Mouse (Mus musculus): ENCODE results near the gene Sh3pxd2a. TPM values are rescaled to one million over a fixed set of nuclear protein-coding genes. Genes with fewer than 3 reads are reported as not detected.
A peak's percentile ranks its signal among the peaks of the same experiment; 100 is the strongest.

The Sh3pxd2a gene
- polyA plus RNA-seq, 1 experiment from 2014 or later = 1.8 TPM

DNA sequence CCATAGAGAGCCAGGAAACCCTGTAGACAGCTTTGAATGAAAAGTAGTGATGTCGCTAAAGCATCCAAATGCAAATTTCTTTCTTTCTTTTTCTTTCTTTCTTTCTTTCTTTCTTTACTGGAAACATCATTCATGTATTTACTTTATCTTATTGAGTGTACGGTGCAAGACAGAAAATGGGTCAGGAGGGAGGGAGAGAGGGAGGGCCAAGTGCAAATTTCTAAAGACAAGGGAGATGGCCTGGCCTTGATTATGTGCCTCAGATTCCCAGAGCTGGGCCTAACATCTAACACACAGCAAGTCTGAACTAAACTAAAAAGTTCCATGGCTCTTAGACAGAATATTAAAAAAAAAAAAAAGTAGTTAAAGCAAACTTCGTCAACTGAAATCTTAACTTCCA is 9.3 kb upstream of the Sh3pxd2a start:
- Histone ChIP-seq H3K27me3 (replicated peaks; ENCODE audit: control insufficient read depth, insufficient read depth, low read length) (no peaks in the 10 kb centered on the region), H3K9me3 (ENCODE audit: control insufficient read depth, low read length) (no peaks in the 10 kb centered on the region), H3K4me3 (ENCODE audit: low read length) (no peak overlapping the region), H3K36me3 (ENCODE audit: control insufficient read depth, insufficient read depth, low read length) (no peaks in the 10 kb centered on the region), H3K4me1 (ENCODE audit: control insufficient read depth, insufficient read depth, low read depth, low read length) (peaks cover 8% of the 10 kb centered on the region; the same call in 1 of the 2 replicates), H3K4me2 (ENCODE audit: low read length) (no peak overlapping the region), H3K9ac (ENCODE audit: low read depth, low read length) (no peak overlapping the region), H3K27ac (ENCODE audit: low read depth, low read length) (no peak overlapping the region)
- ATAC-seq = no peak
- 61% methylated on average over 3 of the region's 3 CpGs for WGBS

- Histone ChIP-seq H3K36me3 (ENCODE audit: control insufficient read depth, insufficient read depth, low read length) (no peaks in the 10 kb centered on the region), H3K27me3 (replicated peaks; ENCODE audit: control insufficient read depth, insufficient read depth, low read length) (no peaks in the 10 kb centered on the region), H3K9ac (ENCODE audit: low read depth, low read length) (no peak overlapping the region), H3K4me2 (ENCODE audit: low read length) (peak overlapping the region; percentile 31), H3K27ac (ENCODE audit: low read depth, low read length) (no peak overlapping the region; the same call in 1 of the 2 replicates), H3K4me1 (ENCODE audit: control insufficient read depth, insufficient read depth, low read depth, low read length) (peaks cover 8% of the 10 kb centered on the region; the same call in 1 of the 2 replicates), H3K4me3 (ENCODE audit: low read length) (no peak overlapping the region), H3K9me3 (ENCODE audit: control insufficient read depth, low read length) (no peaks in the 10 kb centered on the region)
- peak; percentile 79 for ATAC-seq
- WGBS = 26% methylated on average over 15 of the region's 15 CpGs
Measured at GRCm38 (mm10) chr19:47472881-47473400, 8.7 kb upstream of the Sh3pxd2a start.

DNA sequence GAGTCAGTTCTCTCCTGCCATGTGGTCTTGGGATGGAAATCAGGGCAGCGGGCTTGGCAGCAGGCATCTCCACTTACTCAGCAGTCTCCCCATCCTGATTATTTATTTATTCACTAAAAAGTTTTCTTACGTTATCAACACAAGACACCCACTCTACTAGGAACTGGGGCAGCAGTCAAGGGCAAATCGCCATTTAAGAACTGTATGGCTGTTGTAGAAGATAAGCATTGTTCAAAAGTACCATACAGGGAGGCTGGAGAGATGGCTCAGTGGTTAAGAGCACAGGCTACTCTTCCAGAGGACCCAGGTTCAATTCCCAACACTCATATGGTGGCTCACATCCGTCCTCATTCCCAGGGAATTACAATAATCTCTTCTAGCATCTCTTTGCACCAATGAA is 7.6 kb upstream of the Sh3pxd2a start:
- Histone ChIP-seq H3K4me1 (ENCODE audit: control insufficient read depth, insufficient read depth, low read depth, low read length) (peaks cover 8% of the 10 kb centered on the region; the same call in 1 of the 2 replicates), H3K4me2 (ENCODE audit: low read length) (no peak overlapping the region), H3K36me3 (ENCODE audit: control insufficient read depth, insufficient read depth, low read length) (no peaks in the 10 kb centered on the region), H3K27me3 (replicated peaks; ENCODE audit: control insufficient read depth, insufficient read depth, low read length) (no peaks in the 10 kb centered on the region), H3K4me3 (ENCODE audit: low read length) (no peak overlapping the region), H3K27ac (ENCODE audit: low read depth, low read length) (no peak overlapping the region), H3K9ac (ENCODE audit: low read depth, low read length) (no peak overlapping the region), H3K9me3 (ENCODE audit: control insufficient read depth, low read length) (no peaks in the 10 kb centered on the region)
- 79% methylated on average over 4 of the region's 4 CpGs for WGBS
- ATAC-seq = no peak

GRCm38 (mm10) chr19:47468750-47469149 is 4.5 kb upstream of the Sh3pxd2a start:
- ATAC-seq = no peak
- no peak overlapping the region for H3K4me2 ChIP-seq (ENCODE audit: low read length)
- no peaks in the 10 kb centered on the region for H3K27me3 ChIP-seq (replicated peaks; ENCODE audit: control insufficient read depth, insufficient read depth, low read length)
- 55% methylated on average over 3 of the region's 3 CpGs for WGBS
- H3K4me3 ChIP-seq (ENCODE audit: low read length) = no peak overlapping the region
- no peaks in the 10 kb centered on the region for H3K36me3 ChIP-seq (ENCODE audit: control insufficient read depth, insufficient read depth, low read length)
- H3K4me1 ChIP-seq (ENCODE audit: control insufficient read depth, insufficient read depth, low read depth, low read length) = peaks cover 14% of the 10 kb centered on the region
- no peak overlapping the region for H3K9ac ChIP-seq (ENCODE audit: low read depth, low read length)
- no peaks in the 10 kb centered on the region for H3K9me3 ChIP-seq (ENCODE audit: control insufficient read depth, low read length)
- H3K27ac ChIP-seq (ENCODE audit: low read depth, low read length) = no peak overlapping the region

GRCm38 (mm10) chr19:47466775-47467174 is 2.6 kb upstream of the Sh3pxd2a start:
- ATAC-seq = no peak
- no peaks in the 10 kb centered on the region for H3K36me3 ChIP-seq (ENCODE audit: control insufficient read depth, insufficient read depth, low read length)
- no peaks in the 10 kb centered on the region for H3K9me3 ChIP-seq (ENCODE audit: control insufficient read depth, low read length)
- peaks cover 15% of the 10 kb centered on the region for H3K4me1 ChIP-seq (ENCODE audit: control insufficient read depth, insufficient read depth, low read depth, low read length)
- 78% methylated on average over 8 of the region's 8 CpGs for WGBS
- no peak overlapping the region for H3K27ac ChIP-seq (ENCODE audit: low read depth, low read length)
- no peak overlapping the region for H3K4me2 ChIP-seq (ENCODE audit: low read length)
- H3K4me3 ChIP-seq (ENCODE audit: low read length) = no peak overlapping the region
- H3K9ac ChIP-seq (ENCODE audit: low read depth, low read length) = no peak overlapping the region
- no peaks in the 10 kb centered on the region for H3K27me3 ChIP-seq (replicated peaks; ENCODE audit: control insufficient read depth, insufficient read depth, low read length)

- no peaks in the 10 kb centered on the region for H3K36me3 ChIP-seq (ENCODE audit: control insufficient read depth, insufficient read depth, low read length)
- no peaks in the 10 kb centered on the region for H3K9me3 ChIP-seq (ENCODE audit: control insufficient read depth, low read length)
- peaks cover 23% of the 10 kb centered on the region for H3K4me1 ChIP-seq (ENCODE audit: control insufficient read depth, insufficient read depth, low read depth, low read length)
- 67% methylated on average over 9 of the region's 9 CpGs for WGBS
- no peak overlapping the region for H3K4me2 ChIP-seq (ENCODE audit: low read length)
- no peak overlapping the region for H3K9ac ChIP-seq (ENCODE audit: low read depth, low read length)
- H3K4me3 ChIP-seq (ENCODE audit: low read length) = no peak overlapping the region
- H3K27me3 ChIP-seq (replicated peaks; ENCODE audit: control insufficient read depth, insufficient read depth, low read length) = no peaks in the 10 kb centered on the region
- no peak overlapping the region for H3K27ac ChIP-seq (ENCODE audit: low read depth, low read length)
- ATAC-seq = no peak
Measured at GRCm38 (mm10) chr19:47465467-47465866, 1.3 kb upstream of the Sh3pxd2a start.

DNA sequence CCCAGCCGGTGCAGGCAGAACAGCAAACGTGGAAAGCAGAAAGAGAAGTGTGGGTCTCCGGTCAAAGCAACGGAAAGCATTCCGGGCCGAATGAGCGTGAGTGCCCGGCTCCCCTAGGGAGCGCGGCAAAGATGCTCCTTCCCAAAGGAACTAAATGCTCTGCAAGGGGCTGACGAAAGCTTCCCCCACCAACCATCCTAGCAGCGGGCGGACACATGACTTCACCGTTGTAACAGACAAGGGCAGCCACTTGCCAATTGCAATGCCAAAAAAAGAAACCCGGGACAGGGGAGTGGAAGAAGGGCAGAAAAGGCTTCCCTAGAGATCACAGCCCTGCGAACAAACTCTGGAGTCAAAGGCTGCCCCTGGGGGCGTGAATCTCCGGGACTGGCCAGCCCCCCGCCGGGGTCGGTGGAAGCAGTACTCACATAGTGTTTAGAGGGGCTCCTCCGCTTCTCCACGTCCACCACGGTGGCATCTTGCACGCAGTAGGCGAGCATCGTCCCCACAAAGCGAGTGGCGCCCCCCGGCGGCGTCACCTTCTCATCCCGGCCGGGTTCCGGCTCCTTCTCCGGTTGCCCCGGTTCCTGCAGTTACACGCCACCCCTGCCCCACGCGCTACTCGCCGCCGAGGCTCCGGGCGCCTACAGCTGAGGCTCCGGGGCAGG is 431 bp downstream of the Sh3pxd2a start:
- ATAC-seq = peak; percentile 61
- Histone ChIP-seq H3K27ac (ENCODE audit: low read depth, low read length) (peak overlapping the region; percentile 75), H3K4me2 (ENCODE audit: low read length) (peak overlapping the region; percentile 97), H3K27me3 (replicated peaks; ENCODE audit: control insufficient read depth, insufficient read depth, low read length) (no peaks in the 10 kb centered on the region), H3K9ac (ENCODE audit: low read depth, low read length) (peak overlapping the region; percentile 89), H3K4me1 (ENCODE audit: control insufficient read depth, insufficient read depth, low read depth, low read length) (peaks cover 31% of the 10 kb centered on the region), H3K4me3 (ENCODE audit: low read length) (peak overlapping the region; percentile 81), H3K36me3 (ENCODE audit: control insufficient read depth, insufficient read depth, low read length) (no peaks in the 10 kb centered on the region), H3K9me3 (ENCODE audit: control insufficient read depth, low read length) (no peaks in the 10 kb centered on the region)
- under 1% methylated on average over 27 of the region's 46 CpGs for WGBS

DNA sequence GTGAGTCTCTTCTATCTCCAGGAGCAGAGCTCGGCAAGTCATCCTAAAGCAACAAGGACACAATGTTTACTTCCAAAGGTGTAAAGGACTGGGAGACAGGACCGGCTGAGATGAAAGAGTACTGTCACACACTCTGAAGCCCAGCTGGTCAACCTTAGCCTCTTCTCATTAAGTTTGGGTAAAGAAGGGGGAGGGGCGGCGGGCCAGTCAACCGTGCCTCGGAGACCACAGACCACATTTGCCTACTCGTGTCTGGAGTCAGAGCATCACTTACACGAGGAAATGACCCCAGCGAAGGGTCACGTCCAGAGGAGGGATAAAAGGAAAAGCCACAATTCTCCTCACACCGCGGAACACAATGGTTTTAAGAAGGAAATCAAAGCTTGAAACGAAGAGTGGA is 995 bp downstream of the Sh3pxd2a start:
- WGBS = under 1% methylated on average over 13 of the region's 13 CpGs
- H3K4me2 ChIP-seq (ENCODE audit: low read length) = peak overlapping the region; percentile 97
- no peaks in the 10 kb centered on the region for H3K36me3 ChIP-seq (ENCODE audit: control insufficient read depth, insufficient read depth, low read length)
- ATAC-seq = no peak
- H3K4me3 ChIP-seq (ENCODE audit: low read length) = peak overlapping the region; percentile 81
- no peaks in the 10 kb centered on the region for H3K9me3 ChIP-seq (ENCODE audit: control insufficient read depth, low read length)
- H3K4me1 ChIP-seq (ENCODE audit: control insufficient read depth, insufficient read depth, low read depth, low read length) = peaks cover 31% of the 10 kb centered on the region
- no peaks in the 10 kb centered on the region for H3K27me3 ChIP-seq (replicated peaks; ENCODE audit: control insufficient read depth, insufficient read depth, low read length)
- peak overlapping the region; percentile 89 for H3K9ac ChIP-seq (ENCODE audit: low read depth, low read length)
- H3K27ac ChIP-seq (ENCODE audit: low read depth, low read length) = 0 out of 2 replicates have a peak overlapping the region, but pooled peaks have one; percentile 17

DNA sequence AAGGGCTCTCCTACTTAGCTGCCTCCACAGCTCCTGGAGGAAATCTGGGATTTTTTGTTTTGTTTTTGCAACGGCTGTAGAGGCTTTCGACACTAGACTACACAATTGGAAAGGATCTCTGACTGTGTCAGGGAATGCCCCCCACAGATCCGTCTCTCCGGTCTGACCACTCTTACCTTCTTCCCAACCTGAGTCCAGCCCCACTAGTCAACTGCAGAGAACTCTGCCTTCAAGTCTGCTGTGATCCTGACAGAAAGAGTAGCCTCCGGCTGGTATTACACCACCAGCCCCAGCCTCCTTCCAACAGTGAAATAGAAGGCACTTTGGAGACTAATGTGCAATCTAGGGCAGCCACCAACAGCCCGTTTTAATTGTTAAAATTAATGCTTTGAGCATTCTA is 1.5 kb downstream of the Sh3pxd2a start:
- H3K27me3 ChIP-seq (replicated peaks; ENCODE audit: control insufficient read depth, insufficient read depth, low read length) = no peaks in the 10 kb centered on the region
- ATAC-seq = no peak
- H3K4me3 ChIP-seq (ENCODE audit: low read length) = peak overlapping the region; percentile 81
- peaks cover 31% of the 10 kb centered on the region for H3K4me1 ChIP-seq (ENCODE audit: control insufficient read depth, insufficient read depth, low read depth, low read length)
- peak overlapping the region; percentile 89; the same call in 1 of the 2 replicates for H3K9ac ChIP-seq (ENCODE audit: low read depth, low read length)
- no peak overlapping the region for H3K27ac ChIP-seq (ENCODE audit: low read depth, low read length)
- peak overlapping the region; percentile 97 for H3K4me2 ChIP-seq (ENCODE audit: low read length)
- no peaks in the 10 kb centered on the region for H3K9me3 ChIP-seq (ENCODE audit: control insufficient read depth, low read length)
- H3K36me3 ChIP-seq (ENCODE audit: control insufficient read depth, insufficient read depth, low read length) = no peaks in the 10 kb centered on the region
- WGBS = 12% methylated on average over 6 of the region's 6 CpGs

All from hindbrain, embryonic 16.5 days (tissue).